Mouse (Mus musculus) thymus, adult 2 months (tissue): ENCODE measurements around the gene Pafah1b3.

Source experiments
- CTCF ChIP-seq: fragments of 200-500 bp; IDR thresholded peaks from 2 replicates; pipeline ENCODE4 v1.5.1; 2012; ENCODE audit warnings: mild to moderate bottlenecking, control low read depth, low read length, moderate library complexity, borderline replicate concordance; ENCODE audit not compliant: control insufficient read depth, poor library complexity, insufficient read depth; ENCODE audit errors: extremely low read depth
- POLR2A ChIP-seq: fragments of 200-500 bp; IDR thresholded peaks from 2 replicates; pipeline ENCODE4 v1.6.1; 2012; ENCODE audit warnings: mild to moderate bottlenecking, low read length, control low read depth, moderate library complexity; ENCODE audit not compliant: control insufficient read depth, poor library complexity, insufficient read depth; ENCODE audit errors: extremely low read depth

- TF ChIP-seq CTCF (no peak), POLR2A (no peak)
Observed at GRCm38 (mm10) chr7:25290463-25290862, 7.3 kb downstream of the Pafah1b3 start.
